Mouse (Mus musculus): ENCODE measurements around the gene Id3.

Id3 gene

GRCm38 (mm10) chr4:136125458-136125857 lies 17.8 kb upstream of the Id3 start:
- no peak for DNase-seq

- no peak for DNase-seq
Observed at GRCm38 (mm10) chr4:136126019-136126418, 17.3 kb upstream of the Id3 start.

- DNase-seq = no peak
Observed at GRCm38 (mm10) chr4:136127670-136128069, 15.6 kb upstream of the Id3 start.

GRCm38 (mm10) chr4:136129842-136130241 lies 13.5 kb upstream of the Id3 start:
- no peak for DNase-seq

- DNase-seq = no peak
Observed at GRCm38 (mm10) chr4:136133801-136134200, 9.5 kb upstream of the Id3 start.

- no peak for DNase-seq
Observed at GRCm38 (mm10) chr4:136134418-136134977, 8.8 kb upstream of the Id3 start.

- peak; percentile 71 for DNase-seq
Observed at GRCm38 (mm10) chr4:136134978-136135873, 8.1 kb upstream of the Id3 start.

GRCm38 (mm10) chr4:136135874-136136728 lies 7.2 kb upstream of the Id3 start:
- DNase-seq = no peak

- DNase-seq = no peak
Observed at GRCm38 (mm10) chr4:136139326-136140110, 3.8 kb upstream of the Id3 start.

- peak; percentile 75 for DNase-seq
Observed at GRCm38 (mm10) chr4:136140327-136141250, 2.7 kb upstream of the Id3 start.

- DNase-seq = no peak
Observed at GRCm38 (mm10) chr4:136142267-136143192, 767 bp upstream of the Id3 start.

GRCm38 (mm10) chr4:136144126-136144926 lies 1.0 kb downstream of the Id3 start:
- no peak for DNase-seq

GRCm38 (mm10) chr4:136144927-136145292 lies 1.6 kb downstream of the Id3 start:
- no peak for DNase-seq

- no peak for DNase-seq
Observed at GRCm38 (mm10) chr4:136145362-136145885, 2.1 kb downstream of the Id3 start.

- no peak for DNase-seq
Observed at GRCm38 (mm10) chr4:136145991-136146711, 2.9 kb downstream of the Id3 start.

- DNase-seq = no peak
Observed at GRCm38 (mm10) chr4:136146712-136147154, 3.4 kb downstream of the Id3 start.

GRCm38 (mm10) chr4:136147436-136148135 lies 4.3 kb downstream of the Id3 start:
- peak; percentile 64 for DNase-seq
